Mouse (Mus musculus) stomach, adult 2 months (tissue): Measurements from ENCODE around the gene Kdm5d. TPM values are rescaled to one million over a fixed set of nuclear protein-coding genes. Genes with fewer than 3 reads are reported as not detected.

ENCODE experiments used
- polyA plus RNA-seq: library from polyadenylated mRNA; depleted of rRNA; stranded (reverse); fragments of >200 nt; gene quantifications from 2 replicates; pipeline ENCODE4 v1.2.3, GENCODE M21; 2012; rRNA removed

Kdm5d gene
- 0.87 and 2.1 TPM in 2 replicates for polyA plus RNA-seq

DNA sequence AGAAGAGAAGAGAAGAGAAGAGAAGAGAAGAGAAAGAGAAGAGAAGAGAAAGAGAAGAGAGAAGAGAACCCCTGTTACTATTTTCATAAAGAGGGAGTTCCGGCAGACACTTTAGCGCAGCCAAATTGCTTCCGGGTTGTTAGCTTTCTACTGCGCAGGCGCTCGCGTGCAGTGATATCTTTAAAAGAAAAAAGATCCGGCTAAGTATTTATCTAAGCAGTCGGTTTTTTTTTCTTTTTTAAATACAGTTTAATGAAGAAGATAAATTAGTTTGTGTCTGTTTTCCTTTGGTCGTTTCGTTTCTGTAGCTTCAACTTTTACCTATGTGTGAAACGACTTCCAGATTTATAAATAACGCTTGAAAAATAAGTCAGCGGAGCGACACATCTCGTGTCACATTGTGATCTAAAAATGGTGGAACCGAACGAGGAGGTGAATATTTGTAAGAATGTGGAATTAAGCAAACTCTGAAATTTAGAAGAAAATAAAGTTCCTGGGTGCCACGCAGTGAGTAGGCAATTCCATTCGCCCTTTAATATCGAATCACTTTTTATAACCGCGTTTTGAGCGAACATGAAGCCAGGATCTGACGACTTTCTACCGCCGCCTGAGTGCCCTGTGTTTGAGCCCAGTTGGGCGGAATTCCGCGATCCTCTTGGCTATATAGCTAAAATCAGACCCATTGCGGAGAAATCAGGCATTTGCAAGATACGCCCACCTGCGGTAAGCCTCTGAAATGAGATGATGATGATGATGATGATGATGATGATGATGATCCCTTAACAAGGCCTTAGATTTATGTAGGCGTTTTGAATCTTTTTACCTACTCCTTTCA lies at the start of gene Kdm5d:
Kdm5d (plus strand) TSS at position 396 of the 835 bp plus-strand sequence.

Other genes with a start within 250 kb of the Kdm5d start
- not detected in 2 replicates for gene Zfy1, start 100.4 kb upstream of the Kdm5d start, polyA plus RNA-seq
- gene Uba1y, start 79.1 kb upstream of the Kdm5d start, polyA plus RNA-seq = not detected in 2 replicates
- 0.78 and 1.2 TPM in 2 replicates for gene Eif2s3y, start 112.8 kb downstream of the Kdm5d start, polyA plus RNA-seq